8 mouse cellular contexts compared by ENCODE assay signal in the genomic region with DNA sequence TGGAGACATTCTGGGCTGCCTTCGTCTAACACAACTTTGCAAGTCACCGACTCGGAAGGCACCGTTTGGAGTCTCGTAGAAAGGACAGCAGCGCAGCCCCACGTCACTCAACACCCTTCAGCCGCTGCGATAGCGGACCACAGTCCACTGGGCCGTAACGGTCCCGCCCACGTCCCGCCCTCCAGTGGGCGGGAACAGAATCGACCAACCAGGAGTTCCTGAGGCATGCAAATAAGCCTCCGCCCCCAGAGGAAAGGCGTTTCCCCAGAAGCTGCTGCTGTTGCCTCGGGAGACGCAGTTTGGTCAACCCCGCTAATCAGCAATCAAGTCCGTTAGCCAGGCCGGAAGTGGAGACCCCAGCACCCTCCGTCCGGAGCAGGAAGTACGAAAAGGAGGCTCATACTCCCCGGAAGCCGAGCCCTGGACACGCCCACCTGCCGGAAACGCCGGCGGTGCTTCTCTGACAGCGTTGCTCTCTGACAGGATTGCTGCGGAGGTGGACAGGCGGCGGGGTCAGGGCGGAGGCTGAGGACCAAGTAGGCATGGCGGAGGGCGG. TPM values are rescaled to one million over a fixed set of nuclear protein-coding genes. Genes with fewer than 3 reads are reported as not detected.
DNase-seq lines count a peak whose midpoint lies in the region; ATAC-seq lines count a peak whose summit lies in the region.

A gene (plus strand): TSS at position 274 of the 556 bp plus-strand sequence.

- peak; percentile 92 to 94 for ATAC-seq in hematopoietic stem cell, adult 5-6 weeks (replicated peaks in 1 of 2; ENCODE audit: insufficient read depth in 1 of 2, low FRiP score in 2 of 2, low TSS enrichment in 1 of 2, low read depth in 1 of 2, poor library complexity in 2 of 2, severe bottlenecking in 2 of 2)
- peak; percentile 98 for ATAC-seq in lung, embryonic 16.5 days (ENCODE audit: low read depth)

- peaks cover 17% of the 10 kb centered on the region for H3K4me1 ChIP-seq in lung, embryonic 16.5 days (replicated peaks; ENCODE audit: control insufficient read depth, insufficient read depth, low read length)

- peak within 1 kb of the TSS; percentile 86 for H3K4me3 ChIP-seq in lung, embryonic 16.5 days (ENCODE audit: low read length)

- under 1% methylated on average over 41 of the region's 41 CpGs for WGBS in lung, embryonic 16.5 days

- H3K36me3 ChIP-seq in lung, embryonic 16.5 days (ENCODE audit: control insufficient read depth, insufficient read depth, low read length): peaks cover 2% of the 10 kb centered on the region; the same call in 1 of the 2 replicates

- peak within 1 kb of the TSS; percentile 81 for H3K9ac ChIP-seq in lung, embryonic 16.5 days (ENCODE audit: low read length)

- peak within 1 kb of the TSS; percentile 62 for H3K27ac ChIP-seq in lung, embryonic 16.5 days (ENCODE audit: low read length)

- peak; percentile 100 for DNase-seq in MEL-GATA-1-ER (ENCODE audit: extremely low read depth, low read depth)
- peak; percentile 88 for DNase-seq in cerebellum, adult 8-10 months
- peak; percentile 96 for DNase-seq in forelimb bud, embryonic 11.5 days (ENCODE audit: low read depth, low spot score)
- peak; percentile 90 for DNase-seq in layer of hippocampus, adult 9-10 months (ENCODE audit: low spot score)
- peak; percentile 71 for DNase-seq in ovary, postnatal 10 days (ENCODE audit: low spot score)
- DNase-seq in thymus, postnatal 10 days (ENCODE audit: low spot score in 2 of 2): peak; percentile 80 to 84

- peaks cover 9% of the 10 kb centered on the region; the same call in 1 of the 2 replicates for H3K27me3 ChIP-seq in lung, embryonic 16.5 days (ENCODE audit: control insufficient read depth, insufficient read depth, low read depth, low read length)

- no peaks in the 10 kb centered on the region for H3K9me3 ChIP-seq in lung, embryonic 16.5 days (ENCODE audit: control insufficient read depth, low read length)

- peak within 1 kb of the TSS; percentile 95 for H3K4me2 ChIP-seq in lung, embryonic 16.5 days (ENCODE audit: low read depth, low read length)

RNA-seq across cellular contexts. Expression of the gene that starts here (rescaled TPM):
- 8.2 and 11.5 TPM in 2 replicates for total RNA-seq in hematopoietic stem cell, adult 5-6 weeks (2017)
- 5.8 and 6.0 TPM in 2 replicates for polyA plus RNA-seq in lung, embryonic 16.5 days (2015; fragmentation: Nextera tagmentation; extraction: Ambion mirVana)

Comparison
In these comparisons a context has a peak if more than half of its experiments do, and no peak if none do; other contexts are left out.
1. Peak in every context shown above with its lines: DNase-seq, ATAC-seq, H3K4me3 ChIP-seq and H3K27ac ChIP-seq.